Mouse (Mus musculus) stomach, embryonic 14.5 days (tissue): Measurements from ENCODE around the gene Hopx. TPM values are rescaled to one million over a fixed set of nuclear protein-coding genes. Genes with fewer than 3 reads are reported as not detected.

Experiments used
- ATAC-seq: fragments of 200-750 bp; cut with Nextera tagmentation; 2 replicates; pipeline ENCODE4 v1.8.0; 2017; ENCODE audit warnings: low read depth, moderate TSS enrichment; ENCODE audit not compliant: insufficient number of reproducible peaks, insufficient read depth, low FRiP score
- H3K27ac ChIP-seq: fragments of 300-500 bp; sonication (generic); 2 replicates; pipeline ENCODE4 v1.5.1; 2014; ENCODE audit warnings: mild to moderate bottlenecking, low read length, moderate library complexity, mixed read lengths
- H3K27me3 ChIP-seq: fragments of 300-500 bp; sonication (generic); 2 replicates; pipeline ENCODE4 v1.6.1; 2014; ENCODE audit warnings: low read length, control low read depth, mixed read lengths; ENCODE audit not compliant: control insufficient read depth, insufficient read depth
- H3K36me3 ChIP-seq: fragments of 300-500 bp; sonication (generic); 2 replicates; pipeline ENCODE4 v1.6.1; 2014; ENCODE audit warnings: mild to moderate bottlenecking, control low read depth, low read length, moderate library complexity, mixed read lengths; ENCODE audit not compliant: control insufficient read depth, insufficient read depth
- H3K4me1 ChIP-seq: fragments of 300-500 bp; sonication (generic); 2 replicates; pipeline ENCODE4 v1.6.1; 2014; ENCODE audit warnings: low read length, control low read depth, mixed read lengths; ENCODE audit not compliant: control insufficient read depth, insufficient read depth
- H3K4me2 ChIP-seq: fragments of 300-500 bp; sonication (generic); replicated peaks from 2 replicates; pipeline ENCODE4 v1.6.1; 2014; ENCODE audit warnings: low read depth, low read length, control low read depth
- H3K4me3 ChIP-seq: fragments of 300-500 bp; sonication (generic); 2 replicates; pipeline ENCODE4 v1.5.1; 2014; ENCODE audit warnings: low read depth, low read length, control low read depth
- H3K9ac ChIP-seq: fragments of 300-500 bp; sonication (generic); replicated peaks from 2 replicates; pipeline ENCODE4 v1.6.1; 2014; ENCODE audit warnings: low read depth, mild to moderate bottlenecking, control low read depth, low read length, moderate library complexity, mixed read lengths
- H3K9me3 ChIP-seq: fragments of 300-500 bp; sonication (generic); 2 replicates; pipeline ENCODE4 v1.6.1; 2016; ENCODE audit warnings: low read depth, low read length, control low read depth; ENCODE audit not compliant: control insufficient read depth
- WGBS: fragments of 180-500 bp; shearing (Covaris S2); extraction: QIAGEN DNeasy Blood & Tissue Kit; methylation state at CpG from one replicate; pipeline ENCODE4 v1.1.7; 2014; 5-methylcytosine and 5-hydroxymethylcytosine counted together
- polyA plus RNA-seq: library from polyadenylated mRNA; unstranded; fragments of >200 nt; fragmentation: Nextera tagmentation; extraction: Ambion mirVana; gene quantifications from 2 replicates; pipeline ENCODE4 v1.2.1, GENCODE M21; 2014

Hopx gene
- polyA plus RNA-seq, 1 experiment from 2014 or later: 1.2 TPM

DNA sequence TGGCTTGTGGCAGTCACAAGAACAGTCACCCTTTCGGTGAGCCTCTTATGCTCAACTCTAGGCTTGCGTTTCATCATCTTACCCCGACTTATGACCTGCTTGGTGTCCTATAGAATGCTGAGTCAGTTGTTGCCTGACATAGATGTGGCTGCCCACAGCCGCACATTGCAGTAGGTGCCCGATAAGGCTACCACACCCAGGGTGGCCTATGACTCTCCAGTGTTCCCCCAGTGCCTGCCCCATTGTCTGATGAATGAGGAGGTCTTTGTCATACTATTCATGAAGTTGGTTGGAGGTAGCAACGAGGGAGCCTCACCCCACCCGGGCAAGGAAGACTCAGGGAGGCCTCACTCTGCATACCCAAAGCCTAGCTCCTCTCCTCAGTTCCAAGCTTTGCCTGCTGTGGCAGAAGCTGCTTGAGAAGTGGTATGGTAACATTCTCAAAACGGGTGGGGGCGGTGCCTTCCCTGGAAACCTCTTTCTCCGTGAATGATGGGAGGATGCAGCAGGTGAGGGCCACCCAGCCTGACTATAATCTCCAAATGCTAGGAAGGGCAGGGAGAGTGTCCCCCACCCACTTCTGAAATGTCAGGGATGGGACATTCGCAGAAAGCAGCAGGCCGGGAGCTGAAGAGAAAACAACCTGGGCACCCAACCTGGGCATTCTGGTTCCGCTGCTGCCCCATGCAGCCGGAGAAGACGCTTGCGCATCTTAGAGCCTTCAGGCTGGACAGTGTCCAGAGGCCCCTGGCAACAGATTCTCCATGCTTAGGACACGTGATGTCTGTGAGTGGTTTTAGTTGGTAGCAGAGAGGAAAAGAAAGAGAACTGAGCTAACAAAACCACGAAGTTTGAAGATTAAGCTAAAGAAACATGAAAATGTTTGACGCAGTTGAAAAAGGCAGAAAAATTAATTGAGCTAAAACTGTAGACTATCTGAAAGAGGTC is 4.8 kb upstream of the Hopx start:
- Histone ChIP-seq H3K4me2 (no peak overlapping the region), H3K36me3 (no peaks in the 10 kb centered on the region), H3K4me1 (peaks cover 12% of the 10 kb centered on the region; the same call in 1 of the 2 replicates), H3K27me3 (no peaks in the 10 kb centered on the region), H3K9ac (no peak overlapping the region), H3K4me3 (no peak overlapping the region), H3K27ac (no peak overlapping the region), H3K9me3 (no peaks in the 10 kb centered on the region)
- WGBS: 75% methylated on average over 19 of the region's 19 CpGs
- ATAC-seq: no peak

GRCm38 (mm10) chr5:77115732-77116131 is 811 bp upstream of the Hopx start:
- Histone ChIP-seq H3K4me3 (no peak overlapping the region), H3K36me3 (no peaks in the 10 kb centered on the region), H3K9ac (no peak overlapping the region), H3K4me1 (0 out of 2 replicates have a peak, but pooled peaks cover 6% of the 10 kb centered on the region), H3K9me3 (no peaks in the 10 kb centered on the region), H3K27ac (no peak overlapping the region), H3K4me2 (no peak overlapping the region), H3K27me3 (no peaks in the 10 kb centered on the region)
- WGBS: 80% methylated on average over 9 of the region's 9 CpGs
- no peak for ATAC-seq

- no peaks in the 10 kb centered on the region for H3K27me3 ChIP-seq
- 0 out of 2 replicates have a peak, but pooled peaks cover 6% of the 10 kb centered on the region for H3K4me1 ChIP-seq
- H3K36me3 ChIP-seq: no peaks in the 10 kb centered on the region
- no peak overlapping the region for H3K4me2 ChIP-seq
- H3K27ac ChIP-seq: no peak overlapping the region
- H3K4me3 ChIP-seq: no peak overlapping the region
- H3K9ac ChIP-seq: no peak overlapping the region
- WGBS: 73% methylated on average over 3 of the region's 3 CpGs
- no peak for ATAC-seq
- H3K9me3 ChIP-seq: no peaks in the 10 kb centered on the region
These were observed 1.1 kb downstream of the Hopx start for GRCm38 (mm10) chr5:77113773-77114172.

DNA sequence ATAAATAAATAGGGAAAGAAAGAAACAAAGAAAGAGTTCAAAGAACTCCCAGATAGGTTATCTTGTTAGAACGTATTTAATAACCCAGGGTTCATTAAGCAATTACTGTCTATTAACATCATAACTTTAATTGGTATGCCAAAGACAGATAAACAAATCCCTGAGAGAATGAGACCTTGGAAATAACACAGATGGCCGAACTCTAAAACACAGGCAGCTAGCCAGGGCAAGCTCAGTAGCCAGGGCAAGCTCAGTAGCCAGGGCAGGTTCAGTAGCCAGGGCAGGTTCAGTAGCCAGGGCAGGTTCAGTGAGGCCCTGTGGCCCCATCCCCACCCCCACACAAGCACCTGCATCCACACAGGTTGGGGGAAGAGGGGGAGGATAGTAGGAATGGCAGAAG is 2.9 kb downstream of the Hopx start:
- Histone ChIP-seq H3K9ac (no peak overlapping the region), H3K4me2 (no peak overlapping the region), H3K4me1 (0 out of 2 replicates have a peak, but pooled peaks cover 6% of the 10 kb centered on the region), H3K27ac (no peak overlapping the region), H3K9me3 (no peaks in the 10 kb centered on the region), H3K4me3 (no peak overlapping the region), H3K36me3 (no peaks in the 10 kb centered on the region), H3K27me3 (no peaks in the 10 kb centered on the region)
- ATAC-seq: no peak
- 63% methylated on average over 2 of the region's 2 CpGs for whole genome bisulfite sequencing

DNA sequence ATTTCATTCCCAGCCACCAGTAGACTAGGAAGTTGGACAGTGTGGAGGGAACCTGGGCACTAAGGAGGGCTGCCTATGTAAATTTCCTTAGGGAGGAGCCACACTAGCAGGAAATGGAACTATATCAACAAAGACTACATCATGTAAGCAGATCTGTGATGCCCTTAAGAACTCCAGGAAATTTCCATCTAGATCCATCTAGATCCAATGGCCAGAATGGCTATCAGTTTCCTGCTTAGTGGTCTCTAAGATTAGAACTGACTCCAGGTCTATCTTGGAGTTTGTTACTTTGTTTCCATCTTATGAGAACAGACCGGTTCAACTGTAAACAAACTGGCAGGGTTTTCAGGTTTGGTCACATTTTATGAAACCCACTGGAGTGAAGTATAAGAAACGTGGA is 5.1 kb downstream of the Hopx start:
- Histone ChIP-seq H3K4me3 (no peak overlapping the region), H3K9me3 (no peaks in the 10 kb centered on the region), H3K27ac (no peak overlapping the region), H3K36me3 (no peaks in the 10 kb centered on the region), H3K4me1 (0 out of 2 replicates have a peak, but pooled peaks cover 2% of the 10 kb centered on the region), H3K9ac (no peak overlapping the region), H3K4me2 (no peak overlapping the region), H3K27me3 (no peaks in the 10 kb centered on the region)
- ATAC-seq: no peak
- WGBS: 42% methylated on average over 2 of the region's 2 CpGs

GRCm38 (mm10) chr5:77108806-77109205 is 6.1 kb downstream of the Hopx start:
- no peak overlapping the region for H3K9ac ChIP-seq
- H3K4me1 ChIP-seq: no peaks in the 10 kb centered on the region
- H3K9me3 ChIP-seq: no peaks in the 10 kb centered on the region
- no peak overlapping the region for H3K4me3 ChIP-seq
- H3K27me3 ChIP-seq: no peaks in the 10 kb centered on the region
- no peak overlapping the region for H3K4me2 ChIP-seq
- no peak overlapping the region for H3K27ac ChIP-seq
- H3K36me3 ChIP-seq: no peaks in the 10 kb centered on the region
- 86% methylated on average over 6 of the region's 6 CpGs for WGBS
- ATAC-seq: no peak

- no peak for ATAC-seq
- Histone ChIP-seq H3K9ac (no peak overlapping the region), H3K9me3 (no peaks in the 10 kb centered on the region), H3K36me3 (no peaks in the 10 kb centered on the region), H3K4me2 (no peak overlapping the region), H3K4me1 (no peaks in the 10 kb centered on the region), H3K4me3 (no peak overlapping the region), H3K27ac (no peak overlapping the region), H3K27me3 (no peaks in the 10 kb centered on the region)
- WGBS: 83% methylated on average over 11 of the region's 11 CpGs
These were observed 7.6 kb downstream of the Hopx start for GRCm38 (mm10) chr5:77107146-77107822.

DNA sequence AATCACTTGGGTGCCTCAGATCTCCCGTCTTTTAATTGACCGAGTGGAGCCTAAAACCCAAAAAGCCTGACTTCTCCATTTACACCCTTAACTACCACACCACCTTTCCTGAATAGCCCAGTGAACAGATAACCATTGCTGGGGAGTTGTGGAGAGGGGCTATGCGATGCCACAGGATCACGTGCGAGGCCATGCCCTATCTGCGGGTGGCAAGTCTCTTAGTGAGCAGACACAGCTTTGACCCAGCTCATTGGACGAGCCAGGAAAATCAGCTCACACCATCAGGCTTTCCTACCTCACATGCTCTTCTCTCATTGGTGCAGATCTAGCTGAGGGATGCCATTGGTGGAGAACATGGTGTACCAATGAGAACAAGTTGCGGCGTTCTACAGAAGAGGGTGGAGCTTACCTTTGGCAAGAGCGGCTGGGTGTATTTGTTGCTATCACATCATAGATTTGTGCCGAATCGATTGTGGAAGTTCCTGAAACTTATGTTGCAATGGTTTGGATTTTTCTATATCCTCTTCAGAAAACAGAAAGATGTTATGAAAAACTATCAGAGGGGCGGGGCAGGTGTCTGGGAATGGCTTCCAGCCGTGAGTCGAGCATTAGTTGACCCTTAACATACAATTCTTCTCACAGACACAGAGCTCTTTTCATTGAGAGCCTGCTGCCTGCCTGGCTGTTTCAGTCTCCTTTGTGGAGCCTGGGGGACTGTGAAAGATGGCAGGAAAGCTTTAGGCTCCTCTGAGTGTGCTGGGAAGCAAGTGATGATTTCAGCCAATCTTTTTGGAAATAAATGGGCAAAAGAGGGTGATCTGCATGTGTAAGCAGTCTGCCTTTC is 12.2 kb downstream of the Hopx start:
- Histone ChIP-seq H3K27me3 (no peaks in the 10 kb centered on the region), H3K9ac (no peak overlapping the region), H3K36me3 (no peaks in the 10 kb centered on the region), H3K4me3 (no peak overlapping the region), H3K9me3 (no peaks in the 10 kb centered on the region), H3K4me2 (no peak overlapping the region), H3K4me1 (no peaks in the 10 kb centered on the region), H3K27ac (no peak overlapping the region)
- WGBS: 78% methylated on average over 15 of the region's 15 CpGs
- no peak for ATAC-seq
